Mouse (Mus musculus) testis, adult 2 months (tissue): ENCODE measurements around the gene Hsp90ab1. TPM values are rescaled to one million over a fixed set of nuclear protein-coding genes. Genes with fewer than 3 reads are reported as not detected.

ENCODE experiments used
- H3K27ac ChIP-seq: fragments of 200-500 bp; 2 replicates; pipeline ENCODE4 v1.5.1; 2012; ENCODE audit warnings: low read depth, low read length; ENCODE audit not compliant: control insufficient read depth, insufficient read depth
- H3K27me3 ChIP-seq: fragments of 200-500 bp; 2 replicates; pipeline ENCODE4 v1.6.1; 2012; ENCODE audit warnings: mild to moderate bottlenecking, low read length, moderate library complexity; ENCODE audit not compliant: control insufficient read depth, insufficient read depth
- H3K36me3 ChIP-seq: fragments of 200-500 bp; 2 replicates; pipeline ENCODE4 v1.6.1; 2012; ENCODE audit warnings: mild to moderate bottlenecking, low read length; ENCODE audit not compliant: control insufficient read depth, insufficient read depth
- H3K4me1 ChIP-seq: fragments of 200-500 bp; 2 replicates; pipeline ENCODE4 v1.6.1; 2012; ENCODE audit warnings: low read length; ENCODE audit not compliant: control insufficient read depth, insufficient read depth
- H3K4me3 ChIP-seq: fragments of 200-500 bp; 2 replicates; pipeline ENCODE4 v1.5.1; 2012; ENCODE audit warnings: low read depth, mild to moderate bottlenecking, low read length, moderate library complexity, mixed read lengths; ENCODE audit not compliant: control insufficient read depth
- CTCF ChIP-seq: fragments of 200-500 bp; IDR thresholded peaks from 2 replicates; pipeline ENCODE4 v1.5.1; 2012; ENCODE audit warnings: low read depth, mild to moderate bottlenecking, inconsistent platforms, low read length, moderate library complexity; ENCODE audit not compliant: control insufficient read depth, insufficient read depth, insufficient replicate concordance
- POLR2A ChIP-seq: fragments of 200-500 bp; IDR thresholded peaks from 2 replicates; pipeline ENCODE4 v1.6.1; 2012; ENCODE audit warnings: low read depth, mild to moderate bottlenecking, inconsistent platforms, low read length, moderate library complexity; ENCODE audit not compliant: control insufficient read depth
- polyA plus RNA-seq: library from polyadenylated mRNA; depleted of rRNA; stranded (reverse); fragments of >200 nt; gene quantifications from 2 replicates; pipeline ENCODE4 v1.2.3, GENCODE M21; 2012

Hsp90ab1 gene
- polyA plus RNA-seq, 1 experiment, result 109 TPM

DNA sequence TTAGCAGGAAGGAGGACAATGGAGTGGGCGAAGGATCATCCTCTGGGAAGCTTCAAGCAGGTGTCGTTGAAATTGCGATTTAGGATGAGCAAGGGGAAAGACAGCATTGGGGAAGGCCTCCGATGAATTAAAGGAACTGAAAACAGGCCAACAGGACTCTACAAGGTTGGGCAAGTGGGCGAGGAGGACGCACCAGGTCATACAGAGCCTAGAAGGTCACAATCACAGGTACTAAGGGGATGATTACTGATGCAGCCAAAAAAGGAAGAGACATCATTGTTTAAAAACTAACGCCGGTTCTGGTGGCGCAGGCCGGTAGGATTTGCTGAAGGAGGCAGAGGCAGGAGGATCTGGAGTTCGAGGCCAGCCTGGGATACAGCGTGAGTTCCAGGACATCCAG lies 9.9 kb downstream of the Hsp90ab1 start:
- TF ChIP-seq CTCF, result no peak
- TF ChIP-seq POLR2A, result no peak
- no peak overlapping the region for H3K27ac ChIP-seq
- H3K27me3 ChIP-seq, result no peaks in the 10 kb centered on the region
- peaks cover 9% of the 10 kb centered on the region for H3K4me1 ChIP-seq
- H3K36me3 ChIP-seq, result no peaks in the 10 kb centered on the region
- H3K4me3 ChIP-seq, result no peak overlapping the region

DNA sequence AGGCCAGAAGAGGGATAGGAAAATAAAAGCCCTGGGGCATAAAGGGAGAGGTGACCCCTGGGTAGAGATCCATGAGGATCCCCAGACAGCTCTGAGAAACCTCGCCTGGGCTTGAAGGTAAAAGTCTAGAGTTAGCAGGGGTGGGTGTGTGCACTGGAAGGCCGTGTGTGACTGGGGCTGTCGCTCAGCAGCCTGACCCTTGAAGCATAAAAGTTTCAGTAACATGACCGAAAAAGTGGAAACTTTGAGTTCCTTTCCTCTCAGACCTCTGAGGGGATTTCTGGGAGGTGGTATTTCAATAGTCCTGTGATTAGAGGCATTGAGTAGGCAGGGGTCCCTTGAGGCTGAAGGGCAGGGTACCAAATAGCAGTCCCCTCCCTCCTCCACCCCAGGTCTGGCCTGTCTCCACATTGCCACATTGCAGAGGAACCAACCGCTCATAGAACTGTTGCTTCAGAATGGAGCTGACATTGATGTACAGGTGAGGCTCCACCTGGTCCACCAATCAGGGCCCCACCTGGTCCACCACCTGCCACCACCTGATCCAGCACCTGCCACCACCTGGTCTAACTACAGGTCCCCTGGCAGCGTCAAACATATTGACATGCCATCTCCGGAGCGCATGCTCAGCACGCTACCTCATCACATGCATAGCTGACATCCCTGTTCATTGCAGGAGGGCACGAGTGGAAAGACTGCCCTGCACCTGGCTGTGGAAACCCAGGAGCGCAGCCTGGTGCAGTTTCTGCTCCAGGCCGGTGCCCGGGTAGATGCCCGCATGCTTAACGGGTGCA lies 13.1 kb downstream of the Hsp90ab1 start:
- Histone ChIP-seq H3K27ac (no peak overlapping the region), H3K4me1 (peaks cover 15% of the 10 kb centered on the region), H3K4me3 (no peak overlapping the region), H3K36me3 (no peaks in the 10 kb centered on the region), H3K27me3 (no peaks in the 10 kb centered on the region)
- no peak for TF ChIP-seq CTCF
- no peak for TF ChIP-seq POLR2A

DNA sequence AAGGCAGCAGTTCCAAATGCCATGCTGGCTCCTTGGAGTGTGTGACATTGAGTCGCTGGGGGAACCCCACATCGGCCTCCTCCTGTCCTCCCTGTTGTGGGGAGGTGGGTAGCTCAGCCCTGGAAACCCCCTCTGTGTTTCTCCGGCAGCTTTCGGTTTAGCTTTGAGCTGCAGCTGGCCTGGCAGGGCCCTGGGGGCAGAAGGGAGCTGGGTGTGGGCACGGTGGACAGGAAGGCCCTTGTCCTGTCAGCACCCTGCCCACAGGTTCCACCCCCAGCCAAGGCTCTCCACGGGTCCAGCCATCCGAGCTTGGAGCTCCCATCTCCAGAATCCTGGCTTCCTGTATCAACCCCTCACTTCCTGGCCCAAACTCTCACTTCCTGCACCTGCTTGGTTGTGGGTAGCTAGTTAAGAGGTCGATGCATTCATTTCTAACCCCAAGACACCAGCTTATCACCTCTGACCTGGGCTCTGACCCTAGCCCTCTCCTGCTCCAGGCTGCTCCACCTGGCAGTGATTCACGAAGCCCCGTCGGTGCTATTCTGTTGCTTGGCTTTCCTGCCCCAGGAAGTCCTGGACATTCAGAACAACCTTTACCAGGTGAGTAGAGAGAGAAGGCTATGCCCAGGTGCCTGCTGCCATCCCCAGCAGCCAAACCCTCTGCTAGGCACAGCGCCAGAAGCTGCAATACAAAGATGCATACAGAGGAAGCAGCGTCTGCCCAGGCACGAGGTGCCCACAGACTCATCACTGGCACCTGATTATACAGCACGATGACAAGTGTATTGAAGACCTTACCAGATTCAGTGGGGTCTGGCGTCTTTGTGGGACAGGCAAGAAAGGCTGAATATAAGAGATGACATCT lies 14.8 kb downstream of the Hsp90ab1 start:
- H3K4me1 ChIP-seq, result peaks cover 8% of the 10 kb centered on the region
- H3K4me3 ChIP-seq, result no peak overlapping the region
- no peaks in the 10 kb centered on the region for H3K27me3 ChIP-seq
- H3K27ac ChIP-seq, result no peak overlapping the region
- H3K36me3 ChIP-seq, result no peaks in the 10 kb centered on the region
- TF ChIP-seq POLR2A, result no peak
- TF ChIP-seq CTCF, result no peak

DNA sequence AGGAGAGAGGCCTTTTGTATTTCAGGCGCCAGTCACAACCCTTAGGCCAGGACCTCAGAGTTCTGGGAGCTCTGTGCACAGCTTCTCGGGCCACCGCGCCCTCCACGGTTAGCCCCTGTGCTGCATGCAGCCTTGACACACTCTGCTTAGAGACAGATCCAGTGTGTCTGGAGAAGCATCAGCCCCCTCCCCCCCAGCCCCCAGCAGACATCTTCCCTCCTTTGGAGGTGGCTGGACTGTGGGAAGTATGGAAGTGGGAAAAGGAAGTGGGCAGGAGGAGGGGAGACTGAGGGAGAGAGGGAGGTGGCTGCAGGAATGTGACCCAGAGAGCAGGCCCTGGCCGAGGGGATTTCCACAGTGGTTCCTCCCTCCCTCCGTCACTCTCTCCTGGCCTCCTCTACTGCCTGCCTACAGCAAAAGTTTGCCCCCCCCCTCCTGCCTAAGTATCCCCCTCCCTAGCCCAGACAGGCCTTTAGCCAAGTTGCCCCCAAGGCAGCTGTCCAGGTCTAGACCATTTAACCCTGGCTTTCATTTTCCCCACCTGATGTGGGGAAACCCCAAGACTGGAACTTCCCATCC lies 15.7 kb downstream of the Hsp90ab1 start:
- H3K36me3 ChIP-seq, result no peaks in the 10 kb centered on the region
- no peak overlapping the region for H3K27ac ChIP-seq

DNA sequence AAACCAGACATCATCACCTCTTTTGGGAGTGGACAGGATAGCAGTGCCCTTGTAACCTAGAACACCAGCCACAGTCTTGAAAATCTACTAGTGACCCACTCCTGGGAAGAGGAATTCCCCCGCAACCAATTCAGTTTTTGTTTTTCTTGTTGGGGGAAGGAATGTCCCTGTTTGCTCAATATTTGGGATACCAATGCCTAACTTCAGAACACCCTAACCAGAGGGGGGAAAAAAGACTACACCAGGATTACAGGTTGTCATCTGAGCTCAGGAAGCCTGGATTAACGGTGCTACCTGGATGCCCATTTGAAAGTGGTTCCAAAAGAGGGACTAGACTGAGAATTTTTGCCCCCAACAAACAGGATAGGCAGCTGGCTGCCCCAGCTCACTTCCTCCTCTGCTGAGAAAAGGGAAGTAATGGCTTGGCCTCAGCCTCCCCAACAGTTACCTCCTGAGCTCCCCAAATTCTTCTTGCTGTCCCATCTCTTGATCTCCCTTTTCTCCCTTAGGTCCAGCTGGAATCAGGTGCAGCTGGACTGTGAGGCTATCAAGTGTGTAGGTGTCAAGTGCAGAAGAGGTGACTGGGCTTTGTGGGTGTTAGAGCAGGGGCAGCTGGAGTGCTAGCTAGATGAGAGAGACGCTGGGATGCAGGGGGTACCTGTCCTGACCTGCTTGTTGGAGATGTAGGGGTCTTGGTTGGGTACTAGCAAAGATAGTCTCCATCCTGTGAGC lies 16.4 kb downstream of the Hsp90ab1 start:
- no peak overlapping the region for H3K4me3 ChIP-seq
- H3K4me1 ChIP-seq, result peaks cover 13% of the 10 kb centered on the region
- H3K36me3 ChIP-seq, result no peaks in the 10 kb centered on the region
- H3K27ac ChIP-seq, result no peak overlapping the region
- no peaks in the 10 kb centered on the region for H3K27me3 ChIP-seq
- TF ChIP-seq CTCF, result no peak
- TF ChIP-seq POLR2A, result no peak

More for the DNA sequence above, 15.7 kb downstream of the Hsp90ab1 start:
- peaks cover 8% of the 10 kb centered on the region for H3K4me1 ChIP-seq
- TF ChIP-seq CTCF (no peak), POLR2A (no peak)
- no peak overlapping the region for H3K4me3 ChIP-seq
- H3K27me3 ChIP-seq, result no peaks in the 10 kb centered on the region

DNA sequence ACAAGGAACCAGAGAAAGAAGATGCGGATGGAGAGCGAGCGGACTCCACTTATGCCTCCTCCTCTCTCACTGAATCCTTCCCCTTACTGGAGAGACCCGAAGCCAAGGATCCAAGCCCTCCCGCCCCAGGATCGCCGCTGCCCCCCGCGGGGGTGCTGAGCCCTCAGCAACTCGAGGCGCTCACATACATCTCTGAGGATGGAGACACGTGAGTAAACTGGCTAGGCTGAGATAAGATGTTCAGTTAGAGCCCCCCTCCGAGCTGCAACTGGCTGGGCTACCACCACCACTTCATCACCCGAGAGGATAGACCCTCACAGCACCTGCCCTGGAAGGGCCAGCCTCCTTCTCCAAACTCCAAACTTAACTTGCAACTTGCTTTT lies 17.0 kb downstream of the Hsp90ab1 start:
- no peaks in the 10 kb centered on the region for H3K36me3 ChIP-seq
- TF ChIP-seq CTCF (no peak), POLR2A (no peak)
- H3K27ac ChIP-seq, result no peak overlapping the region
- no peaks in the 10 kb centered on the region for H3K27me3 ChIP-seq
- peaks cover 13% of the 10 kb centered on the region for H3K4me1 ChIP-seq
- H3K4me3 ChIP-seq, result peak overlapping the region; percentile 84
